Mouse (Mus musculus) lung, adult 2 months (tissue): Measurements from ENCODE around the gene Ube2j1.

Source experiments
- CTCF ChIP-seq: fragments of 200-500 bp; IDR thresholded peaks from 2 replicates; pipeline ENCODE4 v1.5.1; 2011; ENCODE audit warnings: mild to moderate bottlenecking, low read length, control low read depth; ENCODE audit not compliant: insufficient read depth
- POLR2A ChIP-seq: fragments of 200-500 bp; IDR thresholded peaks from 2 replicates; pipeline ENCODE4 v1.6.1; 2011; ENCODE audit warnings: low read depth, mild to moderate bottlenecking, control low read depth, low read length, borderline replicate concordance; ENCODE audit errors: extremely low read depth

GRCm38 (mm10) chr4:33064986-33065385 is 33.8 kb downstream of the Ube2j1 start:
- no peak for TF ChIP-seq CTCF
- no peak for TF ChIP-seq POLR2A
